23 mouse cellular contexts compared by ENCODE assay signal in the genomic region with DNA sequence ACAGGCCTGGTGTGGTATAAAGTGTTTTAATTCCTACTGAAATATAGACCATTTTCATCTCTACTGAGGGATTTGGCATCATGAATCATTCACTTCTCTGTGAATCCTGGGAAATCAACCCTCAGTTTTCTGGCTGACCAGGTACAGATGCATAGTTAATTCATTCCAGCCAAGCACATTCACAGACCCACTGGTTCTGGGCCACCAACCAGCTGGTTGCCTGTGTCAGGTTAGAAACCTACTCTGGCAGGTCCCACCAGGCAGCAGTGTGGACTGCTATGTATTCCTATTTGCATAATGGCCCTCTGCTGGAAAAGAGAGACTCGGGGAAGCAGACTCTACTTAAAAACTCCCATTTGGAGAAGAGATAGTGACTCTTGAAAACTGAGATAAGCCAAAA. TPM values are rescaled to one million over a fixed set of nuclear protein-coding genes. Genes with fewer than 3 reads are reported as not detected.
DNase-seq lines count a peak whose midpoint lies in the region; ATAC-seq lines count a peak whose summit lies in the region.
"Had no signal": no experiment of that assay in that cellular context is flagged by ENCODE, and none has a peak within 500 bp of the region (broad histone marks: within the 10 kb centered on the region; RNA-seq: fewer than 3 reads in every experiment).

No protein-coding gene starts in this region.

- ATAC-seq in kidney, embryonic 14.5 days (ENCODE audit: low FRiP score, low TSS enrichment) = no peak
- no peak for ATAC-seq in inflammation-experienced regulatory T-cells, adult 6 months
- ATAC-seq: forebrain, embryonic 13.5 days; hindbrain, embryonic 16.5 days; intestine, embryonic 15.5 days; liver, embryonic 12.5 days; liver, postnatal 0 days; midbrain, embryonic 13.5 days had no signal

- 0 out of 2 replicates have a peak, but pooled peaks cover 3% of the 10 kb centered on the region for H3K36me3 ChIP-seq in kidney, embryonic 14.5 days (ENCODE audit: control insufficient read depth, insufficient read depth, low read length)
- H3K36me3 ChIP-seq: intestine, embryonic 15.5 days; liver, embryonic 12.5 days; midbrain, embryonic 13.5 days; neural tube, embryonic 15.5 days; stomach, embryonic 15.5 days had no signal

- H3K27ac ChIP-seq in kidney, embryonic 14.5 days (ENCODE audit: low read depth, low read length) = no peak overlapping the region
- H3K27ac ChIP-seq: embryonic facial prominence, embryonic 15.5 days; forebrain, embryonic 13.5 days; intestine, embryonic 15.5 days; liver, embryonic 12.5 days; midbrain, embryonic 13.5 days; neural tube, embryonic 15.5 days; stomach, embryonic 15.5 days had no signal

- WGBS in kidney, embryonic 14.5 days = 56% methylated on average over 1 of the region's 1 CpGs

- H3K9ac ChIP-seq in kidney, embryonic 14.5 days (ENCODE audit: low read depth, low read length) = no peak overlapping the region
- H3K9ac ChIP-seq: embryonic facial prominence, embryonic 15.5 days; forebrain, embryonic 13.5 days; intestine, embryonic 15.5 days; liver, embryonic 12.5 days; liver, postnatal 0 days; midbrain, embryonic 13.5 days; neural tube, embryonic 15.5 days; stomach, embryonic 15.5 days had no signal

- H3K9me3 ChIP-seq in kidney, embryonic 14.5 days (ENCODE audit: control insufficient read depth, low read length) = no peaks in the 10 kb centered on the region
- H3K9me3 ChIP-seq: embryonic facial prominence, embryonic 15.5 days; forebrain, embryonic 13.5 days; intestine, embryonic 15.5 days; liver, embryonic 12.5 days; midbrain, embryonic 13.5 days; neural tube, embryonic 15.5 days; stomach, embryonic 15.5 days had no signal

- peak; percentile 36 for DNase-seq in kidney, adult 18-20 months
- peak; percentile 20 to 56 for DNase-seq in kidney, adult 8-10 months
- DNase-seq in kidney, postnatal 14 days = peak; percentile 51
- DNase-seq in layer of hippocampus, postnatal 10 days (ENCODE audit: low spot score in 2 of 2) = no peak
- DNase-seq: adrenal gland, adult 8-10 months; cerebellum, adult 8-10 months; gastrocnemius, postnatal 10 days; heart, postnatal 14 days; layer of hippocampus, adult 9-11 months; liver, postnatal 0 days; lung, postnatal 4 days; right cerebral cortex, postnatal 25 days had no signal

- no peak overlapping the region for H3K4me2 ChIP-seq in kidney, embryonic 14.5 days (replicated peaks; ENCODE audit: low read depth, low read length)
- H3K4me2 ChIP-seq: embryonic facial prominence, embryonic 15.5 days; forebrain, embryonic 13.5 days; intestine, embryonic 15.5 days; liver, embryonic 12.5 days; midbrain, embryonic 13.5 days; neural tube, embryonic 15.5 days; stomach, embryonic 15.5 days had no signal

- H3K4me1 ChIP-seq in kidney, embryonic 14.5 days (ENCODE audit: control insufficient read depth, insufficient read depth, low read length) = 0 out of 2 replicates have a peak, but pooled peaks cover 3% of the 10 kb centered on the region
- H3K4me1 ChIP-seq: intestine, embryonic 15.5 days; liver, embryonic 12.5 days; neural tube, embryonic 15.5 days; stomach, embryonic 15.5 days had no signal

- no peak overlapping the region for H3K4me3 ChIP-seq in kidney, embryonic 14.5 days (ENCODE audit: low read length)
- H3K4me3 ChIP-seq: embryonic facial prominence, embryonic 15.5 days; forebrain, embryonic 13.5 days; intestine, embryonic 15.5 days; liver, embryonic 12.5 days; midbrain, embryonic 13.5 days; neural tube, embryonic 15.5 days; stomach, embryonic 15.5 days had no signal

- no peaks in the 10 kb centered on the region for H3K27me3 ChIP-seq in kidney, embryonic 14.5 days (ENCODE audit: control insufficient read depth, insufficient read depth, low read length)
- H3K27me3 ChIP-seq: CH12.LX; embryonic facial prominence, embryonic 15.5 days; forebrain, embryonic 13.5 days; intestine, embryonic 15.5 days; liver, embryonic 12.5 days; midbrain, embryonic 13.5 days; neural tube, embryonic 15.5 days; stomach, embryonic 15.5 days had no signal

RNA-seq across cellular contexts. Expression of a gene that starts 27.9 kb away (rescaled TPM):
- 5.1 and 7.0 TPM in 2 replicates for polyA plus RNA-seq in kidney, embryonic 14.5 days (2014; fragmentation: Nextera tagmentation; extraction: Ambion mirVana)
- total RNA-seq in layer of hippocampus, postnatal 10 days (2021) = 10 to 100 TPM; 10.2 to 14.0 TPM
- polyA plus RNA-seq in inflammation-experienced regulatory T-cells, adult 6 months (2017; shearing (Covaris generic)) = under 1 TPM; 0.12 to 0.62 (median 0.15) TPM
- total RNA-seq: CH12.LX had no signal

Comparison
In these comparisons a context has a peak if more than half of its experiments do, and no peak if none do; other contexts are left out.
1. DNase-seq: peak in kidney, adult 18-20 months (single experiment), kidney, adult 8-10 months (2 of 2) and kidney, postnatal 14 days (single experiment); none in layer of hippocampus, postnatal 10 days (0 of 2).